Mouse (Mus musculus) monocyte, adult 5-6 weeks (primary cell): ENCODE measurements at regions not wholly inside any gene's neighbourhood (a gene's known extent, or its start where the extent isn't known, plus 50 kb on each side); places are given as distances from the start of the nearest gene placed in this dataset.
"Not testable (repeated sequence)": the region's sequence is repeated elsewhere in the genome, so short reads cannot be mapped to it uniquely, and the experiment has no call there.

Source experiments
- ATAC-seq: fragments of 153-309, 156-312 bp; replicated peaks from 2 replicates; pipeline ENCODE4 v1.8.0; 2017; ENCODE audit warnings: mild to moderate bottlenecking; ENCODE audit not compliant: low TSS enrichment, insufficient number of reproducible peaks, severe bottlenecking, poor library complexity, low FRiP score

GRCm38 (mm10) chr13:52296541-52297276 lies 234.4 kb downstream of the Diras2 start:
- no peak for ATAC-seq

- ATAC-seq = no peak
These were observed 233.8 kb downstream of the Diras2 start for GRCm38 (mm10) chr13:52297277-52297623.

GRCm38 (mm10) chr13:52298362-52298761 lies 232.7 kb downstream of the Diras2 start:
- no peak for ATAC-seq

- ATAC-seq = not testable (repeated sequence)
These were observed 225.8 kb downstream of the Diras2 start for GRCm38 (mm10) chr13:52305328-52305727.

GRCm38 (mm10) chr13:52306783-52307440 lies 224.2 kb downstream of the Diras2 start:
- no peak for ATAC-seq

- ATAC-seq = no peak
These were observed 220.1 kb downstream of the Diras2 start for GRCm38 (mm10) chr13:52310954-52311353.

- no peak for ATAC-seq
These were observed 212.8 kb downstream of the Diras2 start for GRCm38 (mm10) chr13:52318276-52318675.

GRCm38 (mm10) chr13:52323691-52324090 lies 207.4 kb downstream of the Diras2 start:
- ATAC-seq = no peak

GRCm38 (mm10) chr13:52324378-52324777 lies 206.7 kb downstream of the Diras2 start:
- ATAC-seq = not testable (repeated sequence)

- not testable (repeated sequence) for ATAC-seq
These were observed 205.4 kb downstream of the Diras2 start for GRCm38 (mm10) chr13:52325647-52326046.

- ATAC-seq = no peak
These were observed 203.3 kb downstream of the Diras2 start for GRCm38 (mm10) chr13:52327734-52328133.

GRCm38 (mm10) chr13:52328766-52329165 lies 202.3 kb downstream of the Diras2 start:
- no peak for ATAC-seq

GRCm38 (mm10) chr13:52331068-52331467 lies 200.0 kb downstream of the Diras2 start:
- no peak for ATAC-seq

GRCm38 (mm10) chr13:52334962-52335361 lies 196.1 kb downstream of the Diras2 start:
- no peak for ATAC-seq

- no peak for ATAC-seq
These were observed 193.1 kb downstream of the Diras2 start for GRCm38 (mm10) chr13:52337936-52338335.

- ATAC-seq = no peak
These were observed 191.9 kb downstream of the Diras2 start for GRCm38 (mm10) chr13:52339156-52339555.

GRCm38 (mm10) chr13:52341981-52342380 lies 189.1 kb downstream of the Diras2 start:
- ATAC-seq = no peak

- no peak for ATAC-seq
These were observed 186.7 kb downstream of the Diras2 start for GRCm38 (mm10) chr13:52344383-52344782.

- ATAC-seq = no peak
These were observed 186.2 kb downstream of the Diras2 start for GRCm38 (mm10) chr13:52344853-52345252.

- ATAC-seq = no peak
These were observed 185.6 kb downstream of the Diras2 start for GRCm38 (mm10) chr13:52345375-52346026.
